Mouse (Mus musculus): Measurements from ENCODE around the gene Rpap1.
"Not testable (repeated sequence)": the region's sequence is repeated elsewhere in the genome, so short reads cannot be mapped to it uniquely, and the experiment has no call there.

Gene Rpap1

DNA sequence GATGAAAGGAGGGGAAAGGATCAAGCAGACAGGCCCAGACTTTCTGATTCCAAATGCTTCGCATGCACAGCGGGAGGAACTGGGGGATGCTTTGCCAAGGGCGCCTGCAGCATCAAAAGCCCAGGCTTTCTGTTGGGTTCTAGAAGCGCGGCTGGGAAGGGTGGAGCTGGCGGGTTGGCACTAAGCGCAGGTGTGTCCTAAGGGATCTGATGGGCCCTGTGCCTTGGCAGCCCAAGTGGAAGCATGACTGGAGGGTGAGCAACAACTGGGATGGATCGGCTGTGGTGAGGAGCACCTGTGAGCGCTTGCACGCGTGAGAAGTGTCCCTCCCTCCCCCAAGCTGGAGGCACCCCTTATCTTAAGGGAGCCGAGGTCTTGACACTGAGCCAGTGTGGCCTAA is 50.2 kb downstream of the Rpap1 start:
- DNase-seq = no peak

DNA sequence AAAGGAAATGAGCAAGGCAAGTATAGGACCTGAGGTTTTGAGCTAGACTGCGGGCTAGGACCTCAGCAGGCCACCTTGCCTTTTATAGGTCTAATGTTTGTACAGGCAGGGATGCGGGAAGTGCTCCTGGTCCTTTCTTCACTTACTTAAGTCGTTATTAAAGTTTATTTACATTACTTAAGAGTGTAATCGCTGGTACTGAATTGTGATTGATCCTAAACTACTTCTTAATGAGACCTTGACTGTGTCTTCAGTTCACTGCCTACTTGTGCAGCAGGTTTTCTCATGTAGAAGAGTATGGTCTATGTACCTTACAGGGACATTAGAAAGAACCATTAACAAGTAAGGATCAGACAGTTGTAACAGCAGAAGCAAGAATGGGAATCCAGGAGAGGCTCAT is 56.6 kb downstream of the Rpap1 start:
- DNase-seq = no peak

DNA sequence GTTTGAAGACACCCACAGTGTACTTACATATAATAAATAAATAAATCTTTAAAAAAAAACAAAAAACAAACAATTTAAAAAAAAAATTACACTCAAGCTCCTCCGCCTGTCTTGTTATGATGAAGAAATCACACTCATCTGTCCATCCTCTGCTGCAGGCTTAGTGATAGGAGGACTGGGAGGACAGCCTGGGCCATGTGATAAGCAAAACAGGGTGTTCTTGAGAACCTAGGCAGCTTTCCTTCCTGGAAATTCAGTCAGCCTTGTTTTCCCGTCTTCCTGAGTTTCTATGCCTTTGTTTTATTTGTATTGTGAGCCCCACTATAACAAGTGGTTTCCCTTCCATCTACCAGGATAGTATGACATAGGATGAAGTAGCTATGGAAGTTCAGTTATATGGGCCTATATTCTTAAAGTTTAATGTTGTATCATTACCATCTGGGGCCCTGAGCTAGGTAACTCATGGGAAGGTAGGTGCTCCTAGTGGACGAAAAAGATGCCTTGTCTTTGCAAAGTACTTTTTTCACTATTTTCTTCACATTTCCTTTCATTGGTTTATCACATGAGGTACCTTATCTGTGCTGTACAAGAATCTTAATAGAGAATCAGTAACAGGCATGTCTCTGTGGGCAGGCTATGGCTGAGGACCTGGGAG is 59.4 kb downstream of the Rpap1 start:
- DNase-seq = no peak

DNA sequence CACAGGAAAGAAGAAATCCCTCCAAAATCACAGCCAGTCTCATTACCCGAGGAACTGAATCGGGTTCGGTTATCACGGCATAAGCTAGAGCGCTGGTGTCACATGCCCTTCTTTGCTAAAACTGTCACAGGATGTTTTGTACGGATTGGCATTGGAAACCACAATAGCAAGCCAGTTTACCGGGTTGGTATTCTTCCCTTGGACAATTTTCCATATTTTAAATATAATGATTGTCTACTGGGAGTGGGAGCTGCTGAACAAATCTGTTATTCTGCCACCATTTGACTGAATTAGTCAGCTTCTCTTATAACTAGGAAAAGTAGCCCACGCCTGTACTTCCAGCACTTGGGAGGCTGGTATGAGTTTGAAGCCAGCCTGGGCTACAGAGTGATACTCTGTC is 66.3 kb downstream of the Rpap1 start:
- DNase-seq = no peak

DNA sequence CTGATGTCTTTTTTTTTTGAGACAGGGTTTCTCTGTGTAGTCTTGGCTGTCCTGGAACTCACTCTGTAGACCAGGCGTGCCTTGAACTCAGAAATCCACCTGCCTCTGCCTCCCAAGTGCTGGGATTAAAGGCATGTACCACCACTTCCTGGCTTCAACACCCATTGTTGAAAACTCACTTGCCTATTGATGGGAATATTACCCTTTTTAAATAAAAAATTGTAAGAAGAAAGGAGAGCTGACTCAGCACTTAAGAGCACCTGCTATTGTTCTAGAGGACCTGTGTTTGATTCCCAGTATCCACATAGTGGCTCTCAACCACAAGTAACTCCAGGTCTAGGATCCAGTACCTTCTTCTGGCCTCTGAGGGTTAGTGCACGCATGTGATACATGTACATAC is 71.5 kb downstream of the Rpap1 start:
- not testable (repeated sequence) for DNase-seq

Measured in lung, postnatal 10 days (tissue).